Mouse (Mus musculus): ENCODE data around the gene P2rx4. TPM values are rescaled to one million over a fixed set of nuclear protein-coding genes. Genes with fewer than 3 reads are reported as not detected.

P2rx4 gene
- total RNA-seq (2023), result 98.4 TPM

DNA sequence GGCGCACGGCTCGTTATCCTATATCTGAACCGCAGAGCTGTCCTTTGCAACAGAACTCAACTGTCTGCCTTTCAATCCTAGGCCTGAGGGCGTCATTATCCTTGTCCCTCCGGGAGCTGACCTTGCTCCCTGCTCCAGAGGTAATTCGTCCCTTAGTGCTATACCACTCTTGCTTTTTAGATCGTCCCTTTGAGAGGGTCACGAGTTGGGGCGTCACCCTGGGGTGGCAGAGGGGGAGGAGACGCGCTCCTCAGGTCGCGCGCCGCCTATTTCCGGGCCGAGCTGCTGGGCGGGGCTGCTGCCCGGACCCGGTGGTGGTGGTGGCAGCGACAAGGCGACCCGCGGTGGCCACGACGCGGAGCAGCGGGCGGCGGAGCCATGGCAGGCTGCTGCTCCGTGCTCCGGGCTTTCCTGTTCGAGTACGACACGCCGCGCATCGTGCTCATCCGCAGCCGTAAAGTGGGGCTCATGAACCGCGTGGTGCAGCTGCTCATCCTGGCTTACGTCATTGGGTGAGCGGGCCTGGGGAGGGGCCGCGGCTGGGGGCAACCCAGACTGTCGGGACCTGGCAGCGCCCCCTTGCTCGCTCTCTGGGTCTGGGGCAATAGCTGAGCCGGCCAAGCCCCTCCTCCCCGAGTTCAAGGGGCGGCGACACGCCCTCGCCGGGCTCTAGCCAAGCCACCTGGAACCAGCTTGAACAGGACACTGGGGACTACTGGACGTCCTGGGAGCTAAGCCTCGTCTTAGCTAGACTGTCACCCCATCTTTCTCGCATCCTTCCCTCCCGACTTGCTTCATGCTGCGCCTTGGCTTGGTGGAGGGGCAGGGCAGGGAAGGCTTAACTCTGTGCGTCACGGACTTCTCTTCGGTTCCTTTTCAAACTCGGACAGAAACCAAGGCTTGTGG is at the start of gene P2rx4:
Gene P2rx4, plus strand, starts transcription at position 269 of the 906 bp plus-strand sequence.

Other genes with a start within 250 kb of the P2rx4 start
- 76.1 TPM for gene Atp2a2, start 205.3 kb upstream of the P2rx4 start, total RNA-seq (2023)
- 7.5 TPM for gene Ift81, start 93.0 kb upstream of the P2rx4 start, total RNA-seq (2023)
- gene P2rx7, start 63.6 kb upstream of the P2rx4 start, total RNA-seq (2023), result 12.9 TPM
- 29.4 TPM for gene Camkk2, start 71.9 kb downstream of the P2rx4 start, total RNA-seq (2023)
- 238 TPM for gene Anapc5, start 113.8 kb downstream of the P2rx4 start, total RNA-seq (2023)
- 28.2 TPM for gene Rnf34, start 142.5 kb downstream of the P2rx4 start, total RNA-seq (2023)